Mouse (Mus musculus) cortical plate, adult 2 months (tissue): ENCODE measurements around the gene Tlx2. TPM values are rescaled to one million over a fixed set of nuclear protein-coding genes. Genes with fewer than 3 reads are reported as not detected.

Experiments
- H3K27ac ChIP-seq: fragments of 200-500 bp; 2 replicates; pipeline ENCODE4 v1.5.1; 2012; ENCODE audit warnings: low read length, control low read depth, inconsistent platforms; ENCODE audit not compliant: insufficient read depth
- H3K4me1 ChIP-seq: fragments of 200-500 bp; 2 replicates; pipeline ENCODE4 v1.6.1; 2011; ENCODE audit warnings: low read length; ENCODE audit not compliant: control insufficient read depth, insufficient read depth
- H3K4me3 ChIP-seq: fragments of 200-500 bp; 2 replicates; pipeline ENCODE4 v1.5.1; 2011; ENCODE audit warnings: mild to moderate bottlenecking, low read length, control low read depth; ENCODE audit not compliant: insufficient read depth
- CTCF ChIP-seq: fragments of 200-500 bp; IDR thresholded peaks from 2 replicates; pipeline ENCODE4 v1.5.1; 2011; ENCODE audit warnings: mild to moderate bottlenecking, control low read depth, low read length; ENCODE audit not compliant: insufficient read depth; ENCODE audit errors: extremely low read depth
- POLR2A ChIP-seq: fragments of 200-500 bp; IDR thresholded peaks from 2 replicates; pipeline ENCODE4 v1.6.1; 2011; ENCODE audit warnings: mild to moderate bottlenecking, low read length, control low read depth; ENCODE audit not compliant: insufficient read depth; ENCODE audit errors: extremely low read depth
- polyA plus RNA-seq: library from polyadenylated mRNA; depleted of rRNA; stranded (reverse); fragments of >200 nt; gene quantifications from 2 replicates; pipeline ENCODE4 v1.2.3, GENCODE M21; 2012

Gene Tlx2
- polyA plus RNA-seq, 1 experiment, result not detected

- TF ChIP-seq CTCF (no peak), POLR2A (no peak)
- no peak overlapping the region for H3K4me3 ChIP-seq
- H3K4me1 ChIP-seq, result no peaks in the 10 kb centered on the region
Measured at GRCm38 (mm10) chr6:83095968-83096367, 25.9 kb upstream of the Tlx2 start.

GRCm38 (mm10) chr6:83092416-83093127, 22.5 kb upstream of the Tlx2 start:
- no peak for TF ChIP-seq CTCF
- TF ChIP-seq POLR2A, result no peak
- H3K27ac ChIP-seq, result no peak overlapping the region
- no peaks in the 10 kb centered on the region for H3K4me1 ChIP-seq
- H3K4me3 ChIP-seq, result no peak overlapping the region

More at GRCm38 (mm10) chr6:83095968-83096367, 25.9 kb upstream of the Tlx2 start:
- no peak overlapping the region for H3K27ac ChIP-seq

GRCm38 (mm10) chr6:83087926-83088260, 17.8 kb upstream of the Tlx2 start:
- Histone ChIP-seq H3K27ac (no peak overlapping the region), H3K4me3 (no peak overlapping the region), H3K4me1 (no peaks in the 10 kb centered on the region)
- TF ChIP-seq CTCF (no peak), POLR2A (no peak)

- H3K4me3 ChIP-seq, result no peak overlapping the region; the same call in 1 of the 2 replicates
- TF ChIP-seq POLR2A, result no peak
- no peak for TF ChIP-seq CTCF
- H3K4me1 ChIP-seq, result no peaks in the 10 kb centered on the region
Measured at GRCm38 (mm10) chr6:83087205-83087925, 17.3 kb upstream of the Tlx2 start.

GRCm38 (mm10) chr6:83086121-83087035, 16.3 kb upstream of the Tlx2 start, which contains the start of gene Lbx2:
Gene Lbx2 (plus strand): TSS chr6:83086367.
- Histone ChIP-seq H3K27ac (no peak within 1 kb of the TSS), H3K4me3 (no peak within 1 kb of the TSS; the same call in 1 of the 2 replicates), H3K4me1 (no peaks in the 10 kb centered on the region)
- no peak for TF ChIP-seq POLR2A
- TF ChIP-seq CTCF, result no peak

More at GRCm38 (mm10) chr6:83087205-83087925, 17.3 kb upstream of the Tlx2 start:
- no peak overlapping the region for H3K27ac ChIP-seq

- TF ChIP-seq POLR2A, result no peak
- TF ChIP-seq CTCF, result no peak
- Histone ChIP-seq H3K27ac (no peak overlapping the region), H3K4me3 (no peak overlapping the region), H3K4me1 (no peaks in the 10 kb centered on the region)
Measured at GRCm38 (mm10) chr6:83084477-83084876, 14.4 kb upstream of the Tlx2 start.

GRCm38 (mm10) chr6:83083497-83083896, 13.4 kb upstream of the Tlx2 start:
- TF ChIP-seq POLR2A (no peak), CTCF (no peak)
- Histone ChIP-seq H3K4me3 (no peak overlapping the region), H3K27ac (no peak overlapping the region), H3K4me1 (0 out of 2 replicates have a peak, but pooled peaks cover 3% of the 10 kb centered on the region)

GRCm38 (mm10) chr6:83080210-83080609, 10.1 kb upstream of the Tlx2 start:
- Histone ChIP-seq H3K27ac (no peak overlapping the region), H3K4me1 (0 out of 2 replicates have a peak, but pooled peaks cover 3% of the 10 kb centered on the region), H3K4me3 (no peak overlapping the region)
- TF ChIP-seq POLR2A, result no peak
- TF ChIP-seq CTCF, result no peak

GRCm38 (mm10) chr6:83078324-83078858, 8.3 kb upstream of the Tlx2 start:
- TF ChIP-seq CTCF (0 out of 2 replicates have a peak, but pooled peaks have one; percentile 22), POLR2A (peak; percentile 54)

More at GRCm38 (mm10) chr6:83078324-83078858, 8.3 kb upstream of the Tlx2 start:
- 0 out of 2 replicates have a peak, but pooled peaks cover 3% of the 10 kb centered on the region for H3K4me1 ChIP-seq
- peak overlapping the region; percentile 75 for H3K27ac ChIP-seq
- H3K4me3 ChIP-seq, result peak overlapping the region; percentile 60
